Mouse (Mus musculus): ENCODE measurements around the gene 6430531B16Rik.

Gene 6430531B16Rik

GRCm38 (mm10) chr7:139937810-139938209 lies 40.7 kb downstream of the 6430531B16Rik start:
- no peak for DNase-seq (ENCODE audit: low spot score)

DNA sequence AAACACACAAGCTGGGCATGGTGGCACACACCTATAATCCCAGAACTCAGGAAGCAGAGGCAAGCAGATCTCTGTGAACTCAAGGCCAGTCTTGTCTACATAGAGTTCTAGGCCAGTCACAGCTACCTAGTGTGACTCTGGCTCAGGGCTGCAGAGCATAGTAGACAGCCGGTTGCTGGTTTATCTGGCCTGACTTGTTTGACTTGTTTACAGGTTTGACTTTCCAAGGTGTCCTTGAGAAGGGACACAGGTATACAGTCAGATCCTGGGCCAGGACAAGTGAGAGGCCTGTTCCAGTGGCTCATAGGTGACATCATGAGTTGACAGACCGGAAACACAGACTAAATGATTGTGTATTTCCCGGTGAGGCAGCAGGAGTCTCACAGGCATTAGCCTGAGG lies 41.4 kb downstream of the 6430531B16Rik start:
- no peak for DNase-seq (ENCODE audit: low spot score)

DNA sequence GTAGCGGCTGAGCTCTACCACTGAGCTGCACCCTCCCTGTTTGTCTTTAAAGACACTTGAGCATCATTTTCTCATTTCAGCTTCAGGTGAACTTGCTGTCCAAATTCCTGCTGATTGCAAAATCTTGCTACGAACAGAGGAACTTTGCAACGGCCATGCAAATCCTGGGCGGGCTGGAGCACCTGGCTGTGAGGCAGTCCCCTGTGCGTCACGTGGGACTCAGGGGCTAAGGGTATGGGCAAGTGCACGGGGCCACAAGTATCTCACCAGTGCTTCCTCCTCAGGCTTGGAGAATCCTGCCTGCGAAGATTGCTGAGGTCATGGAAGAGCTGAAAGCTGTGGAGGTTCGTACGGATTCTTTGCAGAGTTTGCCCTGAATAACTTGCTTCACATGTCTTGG lies 41.9 kb downstream of the 6430531B16Rik start:
- no peak for DNase-seq (ENCODE audit: low spot score)

GRCm38 (mm10) chr7:139930732-139931131 lies 47.8 kb downstream of the 6430531B16Rik start:
- DNase-seq (ENCODE audit: low spot score), result peak; percentile 78
